Mouse (Mus musculus) gastrocnemius, postnatal 25 days (tissue): ENCODE results near the gene Ctnna3. TPM values are rescaled to one million over a fixed set of nuclear protein-coding genes. Genes with fewer than 3 reads are reported as not detected.

Source experiments
- DNase-seq: peaks from one replicate; pipeline ENCODE4 v3.0.0; 2022
- total RNA-seq, 2 experiments: library from RNA; stranded (reverse); gene quantifications; 1 replicate in 1 of 2; 2 replicates in 1 of 2; pipeline ENCODE4 v1.2.3; 2021

Ctnna3 gene
- total RNA-seq, 2 experiments from 2014 or later, result 11.0 to 15.8 TPM

DNA sequence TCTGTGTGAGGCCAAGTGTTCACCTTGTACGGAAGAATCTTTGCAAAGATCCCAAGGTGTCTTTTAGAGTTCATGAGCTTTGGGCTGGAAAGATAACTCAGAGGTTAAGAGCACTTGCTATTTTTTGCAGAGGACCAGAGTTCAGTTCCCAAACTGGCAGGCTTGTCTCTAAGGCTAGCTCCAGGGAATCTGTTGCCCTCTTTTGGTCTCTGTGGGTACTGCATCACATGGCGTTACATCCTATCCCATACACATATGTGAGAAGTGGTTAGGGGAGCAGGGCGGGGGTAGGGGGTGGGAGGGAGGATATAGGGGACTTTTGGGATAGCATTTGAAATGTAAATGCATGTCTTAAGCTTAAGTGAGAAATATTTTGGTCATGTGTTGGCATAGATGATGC lies 262.1 kb downstream of the Ctnna3 start:
- DNase-seq, result no peak

DNA sequence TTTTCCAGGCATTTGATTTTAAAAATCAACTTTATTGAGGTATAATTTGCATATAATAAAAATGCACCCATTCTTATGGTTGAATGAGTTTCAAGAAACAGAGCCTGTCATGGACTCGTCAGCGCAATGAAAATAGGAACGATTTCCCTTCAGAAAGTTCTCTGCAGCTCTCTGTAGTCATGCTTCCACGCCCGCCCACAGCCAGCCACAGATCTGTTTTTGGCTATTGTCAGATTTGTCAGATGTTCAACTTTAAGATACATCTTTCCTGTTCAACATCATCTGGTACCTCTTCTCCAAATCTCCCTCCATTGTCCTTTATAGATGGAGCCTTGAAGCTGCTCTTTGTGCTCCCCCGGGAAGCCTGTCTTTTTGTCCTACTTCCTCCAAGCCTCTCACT lies 280.3 kb downstream of the Ctnna3 start:
- no peak for DNase-seq

DNA sequence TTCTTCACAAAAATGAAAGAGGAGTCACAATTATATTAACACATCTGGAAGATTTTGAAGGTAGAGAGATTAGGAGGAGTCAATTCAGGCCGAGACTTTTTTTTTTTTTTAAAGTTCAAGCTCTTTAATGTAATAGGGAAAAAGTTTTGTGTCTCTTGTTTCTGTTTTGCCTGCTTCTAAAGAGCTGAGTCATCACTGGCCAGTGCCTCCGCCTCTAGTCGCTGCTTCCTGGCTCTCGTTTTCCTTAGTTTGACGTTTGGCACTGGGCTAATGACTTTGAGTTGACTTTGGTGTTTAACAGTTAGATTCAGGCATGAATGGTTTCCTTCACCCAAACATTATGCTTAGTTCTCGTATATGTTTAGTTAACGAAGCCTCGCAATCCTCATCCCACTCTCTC lies 282.6 kb downstream of the Ctnna3 start:
- DNase-seq, result no peak

GRCm38 (mm10) chr10:63714151-63714550 lies 284.3 kb downstream of the Ctnna3 start:
- DNase-seq, result no peak

DNA sequence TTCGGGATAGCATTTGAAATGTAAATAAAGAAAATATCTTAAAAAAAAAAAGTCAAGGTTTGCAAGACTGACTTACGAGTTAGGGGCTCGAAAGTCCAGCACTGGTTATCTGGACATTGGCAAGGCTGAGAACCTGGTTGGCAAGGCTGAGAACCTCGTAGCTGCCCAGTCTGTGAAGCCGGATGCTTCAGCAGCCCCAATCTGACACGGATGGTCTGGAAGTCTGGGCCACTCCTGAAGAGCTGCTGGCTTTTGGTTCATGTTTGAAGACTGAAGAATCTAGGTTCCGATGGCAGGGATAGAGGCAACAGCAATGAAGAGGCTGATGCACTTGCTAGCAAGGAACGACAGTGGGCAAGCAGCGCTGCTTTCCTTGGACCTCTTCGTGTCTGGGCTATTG lies 339.0 kb downstream of the Ctnna3 start:
- no peak for DNase-seq

DNA sequence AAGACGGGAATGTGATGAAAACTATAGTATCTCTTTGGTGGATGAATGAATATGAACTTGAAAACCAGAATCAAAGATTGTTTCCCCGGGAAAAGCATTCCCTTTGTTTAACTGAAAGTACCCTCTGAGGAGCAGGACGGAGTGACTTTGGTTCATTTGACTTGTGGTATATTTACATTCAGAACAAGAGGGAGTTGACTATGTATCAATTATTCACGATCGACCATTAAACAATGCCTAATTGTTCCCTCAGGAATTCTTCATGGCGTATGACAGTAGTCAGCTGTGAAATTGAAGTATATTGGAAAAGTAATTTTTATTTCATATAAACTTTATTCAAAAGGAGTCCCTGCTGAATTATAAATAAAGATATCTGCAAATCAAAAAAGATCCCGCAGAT lies 341.8 kb downstream of the Ctnna3 start:
- no peak for DNase-seq

DNA sequence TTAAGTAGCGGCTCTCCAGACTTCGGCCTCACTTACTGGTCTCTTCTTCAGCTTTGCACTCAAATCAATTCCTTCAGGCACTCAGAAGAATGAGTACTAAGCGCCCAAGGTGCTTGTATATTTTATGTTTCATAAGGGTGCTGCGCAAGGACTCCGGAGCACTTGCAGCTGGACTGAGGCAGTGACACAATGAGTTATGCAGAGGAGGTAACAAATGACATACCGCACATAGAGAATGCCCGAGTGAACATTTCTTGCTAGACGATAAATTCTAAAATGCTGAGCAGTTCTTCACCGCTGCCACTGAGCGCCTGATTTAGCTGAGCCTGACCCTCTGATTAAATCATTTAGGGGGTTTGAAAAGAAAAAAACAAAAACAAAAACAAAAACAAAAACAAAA lies 342.2 kb downstream of the Ctnna3 start:
- no peak for DNase-seq

DNA sequence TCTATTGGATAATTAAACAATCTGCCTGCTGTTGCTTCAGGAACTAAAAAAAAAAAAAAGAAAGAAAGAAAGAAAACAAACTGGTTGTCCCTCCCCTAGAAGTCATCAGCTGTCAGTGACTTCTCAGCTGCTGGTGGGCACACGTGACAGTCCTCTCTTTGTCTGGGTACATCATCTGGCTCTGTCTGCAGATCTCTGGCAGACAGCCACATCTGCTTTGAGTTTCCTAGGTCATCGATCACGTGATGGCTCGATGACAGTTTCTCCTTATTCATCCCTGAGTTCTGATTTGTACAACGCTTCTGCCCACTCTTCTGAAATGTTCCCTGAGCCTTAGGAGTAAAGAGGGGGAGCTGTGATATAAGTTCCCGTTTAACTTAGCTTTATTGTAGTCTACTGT lies 352.1 kb downstream of the Ctnna3 start:
- no peak for DNase-seq

DNA sequence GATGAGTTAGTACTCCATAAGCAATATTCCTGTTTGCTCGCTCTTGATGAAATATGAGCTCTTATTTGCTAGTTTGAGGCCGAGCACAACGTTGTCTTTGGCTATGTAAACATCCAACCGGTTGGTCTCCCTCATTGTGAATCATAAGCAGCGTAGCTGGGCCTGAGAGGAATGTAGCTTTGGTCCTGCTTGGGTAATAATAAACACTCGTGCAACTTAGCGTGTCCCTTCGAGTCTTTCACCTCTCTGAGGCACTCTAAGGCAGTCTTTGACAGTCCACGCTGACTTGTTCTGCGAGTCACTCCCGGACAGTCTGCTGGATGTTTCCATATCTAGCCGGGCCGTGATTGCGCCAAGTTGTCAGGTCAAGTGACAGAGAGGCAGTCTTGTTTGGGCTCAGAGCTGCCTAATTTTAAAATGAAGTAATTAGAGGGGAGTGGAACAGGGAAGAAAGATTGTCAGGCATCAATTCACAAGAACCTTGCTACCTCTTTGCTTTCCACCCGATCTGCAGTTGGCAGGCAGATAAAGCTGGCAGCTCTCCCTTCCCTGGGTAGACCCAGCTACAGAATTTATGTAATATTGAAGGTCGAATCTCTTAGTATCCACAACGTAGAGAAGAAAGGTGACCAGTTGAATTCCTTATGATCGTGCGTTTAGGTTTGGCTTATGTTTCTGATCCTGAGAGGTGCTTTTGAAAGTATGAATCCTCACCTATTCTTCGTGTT lies 355.1 kb downstream of the Ctnna3 start:
- no peak for DNase-seq

GRCm38 (mm10) chr10:63786390-63786789 lies 356.5 kb downstream of the Ctnna3 start:
- DNase-seq, result no peak

- DNase-seq, result no peak
Measured at GRCm38 (mm10) chr10:63803909-63804308, 374.0 kb downstream of the Ctnna3 start.

DNA sequence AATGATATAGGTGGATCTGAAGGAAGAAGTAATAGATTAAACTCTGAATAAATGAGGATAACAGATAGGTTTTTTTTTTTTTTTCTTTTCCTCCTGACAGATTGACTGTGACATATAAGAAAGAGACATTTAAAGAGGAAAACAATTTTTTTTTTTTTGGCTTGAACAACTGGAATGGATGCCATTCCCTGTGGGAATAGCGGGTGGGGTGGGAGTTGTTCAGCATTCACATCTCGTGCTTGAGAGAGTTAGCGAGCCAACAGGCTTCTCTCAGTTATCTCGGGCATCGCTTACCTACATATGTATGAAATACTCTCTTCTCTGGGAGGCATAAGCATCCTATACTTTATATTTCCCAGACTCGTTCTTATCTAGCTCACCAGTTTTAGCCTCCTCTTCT lies 375.7 kb downstream of the Ctnna3 start:
- DNase-seq, result no peak

DNA sequence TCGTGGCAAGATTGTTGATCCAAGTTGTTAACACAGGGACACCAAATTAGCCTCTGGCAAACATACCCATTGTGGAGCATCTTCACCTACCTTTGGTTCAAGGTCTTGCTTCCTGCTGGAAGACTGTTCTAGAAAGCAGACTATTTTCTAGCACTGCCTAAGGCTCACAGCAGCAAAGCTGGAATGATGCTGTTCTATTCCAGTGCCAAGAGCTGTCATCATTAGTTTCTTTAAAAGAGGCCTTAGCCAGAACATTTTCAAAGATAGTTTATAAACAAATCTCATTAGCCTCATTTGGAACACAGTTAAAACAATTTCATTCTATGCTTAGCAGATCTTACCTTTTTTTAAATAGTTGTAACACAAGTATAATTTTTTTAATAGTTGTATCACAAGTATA lies 376.4 kb downstream of the Ctnna3 start:
- DNase-seq, result no peak

DNA sequence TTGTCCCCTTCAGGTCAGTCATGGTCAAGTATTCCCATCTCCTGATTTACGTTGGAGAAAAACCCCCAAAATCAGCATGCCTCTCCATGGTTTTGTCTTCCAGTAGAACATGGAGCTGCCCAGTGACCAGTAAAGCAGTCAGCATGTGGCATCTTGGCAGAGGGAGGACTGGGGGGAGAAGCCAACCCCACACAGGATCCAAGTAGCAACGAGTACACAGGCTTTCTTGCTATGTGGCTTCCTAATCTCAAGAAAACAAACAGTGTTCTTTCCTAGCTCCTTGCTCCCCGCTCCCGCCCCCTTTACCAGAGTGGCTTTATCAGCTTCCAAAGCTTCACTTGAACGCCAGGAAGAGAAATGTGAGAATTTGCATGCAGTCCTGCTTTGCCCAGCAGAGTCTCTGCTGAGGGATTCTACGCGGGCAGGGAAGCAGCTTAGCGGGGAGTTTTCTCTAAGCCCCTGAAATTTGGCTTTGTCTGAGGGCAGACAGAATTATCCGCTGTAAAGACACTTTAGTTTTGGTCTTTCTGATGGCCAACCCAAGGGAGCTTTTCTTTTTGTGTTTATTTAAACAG lies 380.2 kb downstream of the Ctnna3 start:
- no peak for DNase-seq

- DNase-seq, result no peak
Measured at GRCm38 (mm10) chr10:63839011-63839410, 409.1 kb downstream of the Ctnna3 start.

DNA sequence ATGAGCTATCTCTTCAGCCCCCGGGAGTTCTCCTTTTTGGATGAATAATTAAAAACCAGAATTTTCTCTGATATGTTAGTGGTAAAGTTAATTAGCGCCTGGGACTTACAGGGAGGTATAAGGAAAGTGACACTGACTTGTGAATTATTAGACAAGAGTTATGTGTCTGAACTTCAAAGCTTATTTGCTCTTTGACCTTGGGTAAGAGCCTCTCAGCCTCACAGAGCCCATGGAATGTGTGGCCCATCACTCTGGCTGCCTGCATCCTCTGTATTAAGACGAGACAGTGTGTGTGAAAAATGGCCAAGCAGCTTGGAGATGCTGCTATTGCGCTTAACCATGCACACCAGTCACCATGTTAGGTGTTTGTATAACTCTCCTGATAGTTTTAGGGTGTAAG lies 422.0 kb downstream of the Ctnna3 start:
- DNase-seq, result no peak

GRCm38 (mm10) chr10:63869123-63869522 lies 439.2 kb downstream of the Ctnna3 start:
- no peak for DNase-seq

DNA sequence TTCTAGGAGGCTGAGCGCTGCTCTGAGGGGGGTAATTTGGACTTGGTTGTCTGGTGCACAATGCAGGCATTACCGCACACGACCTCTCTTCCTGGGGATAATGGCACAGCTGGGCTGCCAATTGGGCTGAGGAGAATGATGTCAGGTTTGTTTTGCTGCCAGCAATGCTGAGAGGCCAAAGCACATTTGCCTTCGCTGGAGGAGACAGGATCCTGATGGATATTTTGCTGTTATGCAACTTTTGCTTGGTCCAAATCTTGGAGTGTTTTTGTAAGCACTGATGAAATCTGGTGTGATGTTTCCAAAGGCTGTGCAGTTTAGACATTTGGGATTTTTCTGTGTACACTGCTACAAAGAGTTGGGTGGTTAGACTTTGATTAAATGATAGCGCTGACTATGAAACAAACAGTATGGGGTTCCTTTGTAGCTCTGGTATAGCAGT lies 450.6 kb downstream of the Ctnna3 start:
- peak; percentile 15 for DNase-seq

GRCm38 (mm10) chr10:63886449-63887088 lies 456.7 kb downstream of the Ctnna3 start:
- no peak for DNase-seq

GRCm38 (mm10) chr10:63894612-63895011 lies 464.7 kb downstream of the Ctnna3 start:
- DNase-seq, result no peak

- no peak for DNase-seq
Measured at GRCm38 (mm10) chr10:63899891-63900290, 470.0 kb downstream of the Ctnna3 start.

DNA sequence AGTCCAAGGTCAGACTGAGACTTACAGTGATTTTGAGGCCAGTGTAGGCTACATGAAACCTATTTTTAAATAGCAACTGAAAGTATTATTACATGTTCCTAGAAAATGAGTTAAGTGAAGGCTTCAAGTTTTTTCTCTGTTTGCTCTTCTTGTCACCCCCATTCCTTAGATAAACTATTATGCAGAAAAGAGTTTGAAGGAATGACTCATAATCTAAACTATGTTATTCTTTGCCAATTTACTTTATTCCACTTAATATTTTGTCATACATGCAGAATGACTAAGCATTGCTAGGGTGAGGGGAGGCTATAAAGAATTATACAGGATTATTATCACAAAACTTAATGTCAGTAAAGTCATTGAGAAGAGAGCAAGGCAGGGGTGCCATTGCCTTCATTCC lies 479.0 kb downstream of the Ctnna3 start:
- DNase-seq, result no peak

DNA sequence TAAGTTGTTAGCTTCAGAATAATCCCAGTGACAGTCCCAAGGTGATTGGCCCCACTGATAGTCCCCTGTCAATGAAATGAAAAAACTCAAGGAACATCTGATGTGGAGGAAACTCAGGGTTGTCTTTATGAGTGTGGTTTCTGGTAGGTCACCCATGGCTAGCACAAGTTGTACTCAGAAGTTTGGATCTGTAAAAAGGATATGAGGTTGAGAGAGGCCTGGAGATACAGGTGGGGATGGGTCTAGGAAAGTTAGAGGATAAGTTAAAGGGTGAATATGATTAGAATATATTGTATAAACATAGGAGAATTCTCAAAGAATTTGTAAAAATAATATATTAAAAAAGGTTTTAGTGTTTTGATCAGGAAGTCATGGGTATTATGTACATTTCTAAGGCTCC lies 497.4 kb downstream of the Ctnna3 start, which contains the start of gene Gm10118:
Gm10118 (minus strand) TSS at position 101 of the 400 bp plus-strand sequence.
- no peak for DNase-seq

DNA sequence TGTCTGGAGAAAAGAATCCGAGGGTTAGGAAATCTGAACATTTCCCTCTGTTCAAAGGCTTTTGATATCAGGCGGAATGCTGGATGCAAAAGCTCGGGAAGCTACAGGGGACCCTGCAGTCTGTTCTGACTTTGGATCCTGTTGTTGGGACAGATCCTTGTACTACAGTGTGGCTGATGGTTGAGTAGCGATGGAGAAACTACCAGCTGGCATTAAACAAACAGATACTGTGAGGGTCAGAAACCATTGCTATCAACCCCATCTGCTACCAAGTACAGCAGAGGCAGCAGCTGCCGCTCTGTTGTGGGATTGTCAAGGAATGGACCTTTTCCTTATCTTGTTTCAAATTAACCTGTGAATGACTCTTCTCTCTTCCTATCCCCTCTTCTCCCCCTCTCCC lies 504.0 kb downstream of the Ctnna3 start:
- DNase-seq, result no peak
